Mouse (Mus musculus) lung, postnatal 0 days (tissue): ENCODE results near the gene Ncor2. TPM values are rescaled to one million over a fixed set of nuclear protein-coding genes. Genes with fewer than 3 reads are reported as not detected.

Source experiments
- ATAC-seq: fragments of 200-750 bp; cut with Nextera tagmentation; 2 replicates; pipeline ENCODE4 v1.8.0; 2017; ENCODE audit warnings: moderate library complexity
- DNase-seq: peaks from one replicate; pipeline ENCODE4 v3.0.0-alpha.2; 2016; ENCODE audit warnings: low spot score
- H3K27ac ChIP-seq: fragments of 300-500 bp; sonication (generic); 2 replicates; pipeline ENCODE4 v1.5.1; 2014; ENCODE audit warnings: antibody characterized with exemption, mild to moderate bottlenecking, low read length, mixed read lengths
- H3K27me3 ChIP-seq: fragments of 300-500 bp; sonication (generic); replicated peaks from 2 replicates; pipeline ENCODE4 v1.6.1; 2014; ENCODE audit warnings: low read length, mixed read lengths; ENCODE audit not compliant: insufficient read depth
- H3K36me3 ChIP-seq: fragments of 300-500 bp; sonication (generic); 2 replicates; pipeline ENCODE4 v1.6.1; 2014; ENCODE audit warnings: low read length, mixed read lengths; ENCODE audit not compliant: insufficient read depth
- H3K4me1 ChIP-seq: fragments of 300-500 bp; sonication (generic); 2 replicates; pipeline ENCODE4 v1.6.1; 2014; ENCODE audit warnings: antibody characterized with exemption, low read depth, low read length, mixed read lengths; ENCODE audit not compliant: insufficient read depth
- H3K4me2 ChIP-seq: fragments of 300-500 bp; sonication (generic); replicated peaks from 2 replicates; pipeline ENCODE4 v1.6.1; 2014; ENCODE audit warnings: low read depth, mild to moderate bottlenecking, low read length, moderate library complexity, mixed read lengths
- H3K4me3 ChIP-seq: fragments of 300-500 bp; sonication (generic); 2 replicates; pipeline ENCODE4 v1.5.1; 2014; ENCODE audit warnings: low read depth, low read length
- H3K9ac ChIP-seq: fragments of 300-500 bp; sonication (generic); replicated peaks from 2 replicates; pipeline ENCODE4 v1.6.1; 2014; ENCODE audit warnings: low read depth, mild to moderate bottlenecking
- H3K9me3 ChIP-seq: fragments of 300-500 bp; sonication (generic); 2 replicates; pipeline ENCODE4 v1.6.1; 2016; ENCODE audit warnings: low read length, mixed read lengths
- CTCF ChIP-seq: IDR thresholded peaks from 2 replicates; pipeline ENCODE4 v1.5.1; 2016; ENCODE audit warnings: antibody characterized with exemption, mild to moderate bottlenecking
- EP300 ChIP-seq: IDR thresholded peaks from 2 replicates; pipeline ENCODE4 v1.6.1; 2016; ENCODE audit warnings: antibody characterized with exemption, mild to moderate bottlenecking, control low read depth
- WGBS: fragments of 180-500 bp; shearing (Covaris S2); extraction: QIAGEN DNeasy Blood & Tissue Kit; methylation state at CpG from one replicate; pipeline ENCODE4 v1.1.7; 2014; 5-methylcytosine and 5-hydroxymethylcytosine counted together
- polyA plus RNA-seq: library from polyadenylated mRNA; unstranded; fragments of >200 nt; fragmentation: Nextera tagmentation; extraction: Ambion mirVana; gene quantifications from 2 replicates; pipeline ENCODE4 v1.2.1, GENCODE M21; 2015

Ncor2 gene
- polyA plus RNA-seq, 1 experiment from 2014 or later, result 20.2 TPM

DNA sequence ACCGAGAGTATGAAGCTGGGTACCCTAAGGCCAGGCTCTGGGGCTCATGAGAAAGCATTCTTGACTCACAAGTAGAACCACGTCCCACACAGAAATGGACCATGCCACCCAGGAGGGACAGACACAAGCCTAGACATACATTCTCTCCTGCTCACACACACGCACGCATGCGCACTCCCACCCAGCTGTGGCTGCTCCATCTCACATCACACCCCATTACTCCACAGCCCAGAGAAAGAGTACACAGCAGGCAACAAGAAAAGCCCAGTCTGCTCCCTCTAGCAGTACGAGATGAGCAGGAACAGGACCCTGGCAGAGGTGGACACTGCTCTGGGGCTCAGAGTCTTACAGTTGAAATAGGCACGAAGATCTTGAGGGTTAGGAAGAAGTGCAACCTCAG, 55.0 kb downstream of the Ncor2 start:
- no peaks in the 10 kb centered on the region for H3K27me3 ChIP-seq
- ATAC-seq, result peak; percentile 61
- 53% methylated on average over 7 of the region's 7 CpGs for WGBS
- H3K4me3 ChIP-seq, result no peak overlapping the region
- peaks cover 20% of the 10 kb centered on the region; the same call in 1 of the 2 replicates for H3K4me1 ChIP-seq
- DNase-seq, result peak; percentile 75
- 0 out of 2 replicates have a peak, but pooled peaks cover 5% of the 10 kb centered on the region for H3K36me3 ChIP-seq
- H3K4me2 ChIP-seq, result no peak overlapping the region
- no peaks in the 10 kb centered on the region for H3K9me3 ChIP-seq
- TF ChIP-seq EP300 (no peak), CTCF (peak; percentile 18; the same call in 1 of the 2 replicates)
- H3K9ac ChIP-seq, result no peak overlapping the region
- 0 out of 2 replicates have a peak overlapping the region, but pooled peaks have one; percentile 32 for H3K27ac ChIP-seq

DNA sequence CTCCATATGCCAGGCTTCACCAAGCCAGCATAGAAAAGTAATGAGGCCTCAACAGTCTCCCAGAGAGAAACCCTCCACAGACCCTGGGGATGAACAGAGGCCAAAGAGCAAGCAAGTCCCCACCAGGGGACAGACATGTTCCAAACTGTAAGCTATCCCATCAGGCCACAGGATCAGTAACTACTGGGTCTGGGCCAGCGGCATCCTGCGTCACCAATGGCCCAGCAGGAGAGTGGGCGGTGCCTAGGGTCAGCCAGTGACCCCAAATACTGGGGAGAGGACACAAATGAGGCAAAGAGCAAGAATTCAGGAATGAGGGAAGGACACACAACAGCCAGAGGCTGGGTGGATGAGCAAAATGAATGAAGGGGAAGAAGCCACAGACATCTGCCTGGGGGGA, 55.8 kb downstream of the Ncor2 start:
- ATAC-seq (peak; percentile 29; the same call in 1 of the 2 replicates), DNase-seq (peak; percentile 68)
- Histone ChIP-seq H3K9me3 (no peaks in the 10 kb centered on the region), H3K27me3 (no peaks in the 10 kb centered on the region), H3K4me2 (no peak overlapping the region), H3K9ac (no peak overlapping the region), H3K27ac (0 out of 2 replicates have a peak overlapping the region, but pooled peaks have one; percentile 32), H3K36me3 (0 out of 2 replicates have a peak, but pooled peaks cover 5% of the 10 kb centered on the region), H3K4me3 (no peak overlapping the region), H3K4me1 (peaks cover 12% of the 10 kb centered on the region; the same call in 1 of the 2 replicates)
- TF ChIP-seq EP300 (no peak), CTCF (peak; percentile 56)
- WGBS, result 47% methylated on average over 3 of the region's 3 CpGs

DNA sequence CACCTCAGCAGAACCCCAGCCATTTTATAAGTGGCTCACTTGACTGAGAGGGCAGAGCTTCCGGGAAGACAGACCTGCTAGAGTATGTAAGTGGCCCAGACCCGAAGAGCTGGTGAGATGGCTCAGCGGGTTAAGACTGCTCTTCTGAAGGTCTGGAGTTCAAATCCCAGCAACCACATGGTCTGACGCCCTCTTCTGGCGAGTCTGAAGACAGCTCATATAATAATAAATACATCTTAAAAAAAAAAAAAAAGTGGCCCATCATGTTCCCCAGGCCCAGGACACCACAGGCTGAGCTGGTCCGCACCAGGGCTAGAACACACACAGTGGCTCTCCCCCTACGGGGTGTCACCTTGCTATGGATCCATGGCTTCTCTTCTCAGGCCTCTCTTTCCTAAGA, 56.5 kb downstream of the Ncor2 start:
- ATAC-seq, result no peak
- 66% methylated on average over 7 of the region's 7 CpGs for WGBS
- no peak overlapping the region for H3K4me3 ChIP-seq
- 0 out of 2 replicates have a peak, but pooled peaks cover 5% of the 10 kb centered on the region for H3K36me3 ChIP-seq
- no peaks in the 10 kb centered on the region for H3K9me3 ChIP-seq
- no peak overlapping the region for H3K27ac ChIP-seq
- TF ChIP-seq EP300 (no peak), CTCF (peak; percentile 24)
- H3K27me3 ChIP-seq, result no peaks in the 10 kb centered on the region
- DNase-seq, result no peak
- no peak overlapping the region for H3K4me2 ChIP-seq
- no peak overlapping the region for H3K9ac ChIP-seq
- H3K4me1 ChIP-seq, result peaks cover 10% of the 10 kb centered on the region; the same call in 1 of the 2 replicates

DNA sequence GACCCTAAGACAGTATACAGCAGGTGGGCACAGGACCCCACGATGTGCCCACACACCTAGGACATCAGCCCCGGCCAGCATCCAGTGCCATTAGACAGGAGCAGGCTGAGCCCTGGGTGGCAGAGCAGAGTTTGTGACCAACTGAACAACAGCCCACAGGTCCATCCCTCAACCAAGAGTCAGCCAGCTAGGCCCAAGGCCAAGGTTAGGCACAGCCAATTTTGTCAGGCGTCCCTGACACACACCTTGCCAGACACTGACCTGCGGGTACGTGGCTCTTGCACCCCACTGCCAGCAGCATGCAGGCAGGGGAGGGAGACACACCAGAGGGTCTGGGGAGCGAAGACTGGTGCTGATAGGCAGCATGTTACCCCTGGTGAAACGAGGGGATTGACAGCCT, 57.0 kb downstream of the Ncor2 start:
- H3K27ac ChIP-seq, result no peak overlapping the region
- H3K36me3 ChIP-seq, result 0 out of 2 replicates have a peak, but pooled peaks cover 5% of the 10 kb centered on the region
- no peak overlapping the region for H3K9ac ChIP-seq
- peaks cover 10% of the 10 kb centered on the region; the same call in 1 of the 2 replicates for H3K4me1 ChIP-seq
- TF ChIP-seq CTCF (no peak), EP300 (no peak)
- DNase-seq, result no peak
- 85% methylated on average over 7 of the region's 7 CpGs for WGBS
- no peak overlapping the region for H3K4me3 ChIP-seq
- H3K27me3 ChIP-seq, result no peaks in the 10 kb centered on the region
- no peaks in the 10 kb centered on the region for H3K9me3 ChIP-seq
- no peak overlapping the region for H3K4me2 ChIP-seq
- ATAC-seq, result no peak

DNA sequence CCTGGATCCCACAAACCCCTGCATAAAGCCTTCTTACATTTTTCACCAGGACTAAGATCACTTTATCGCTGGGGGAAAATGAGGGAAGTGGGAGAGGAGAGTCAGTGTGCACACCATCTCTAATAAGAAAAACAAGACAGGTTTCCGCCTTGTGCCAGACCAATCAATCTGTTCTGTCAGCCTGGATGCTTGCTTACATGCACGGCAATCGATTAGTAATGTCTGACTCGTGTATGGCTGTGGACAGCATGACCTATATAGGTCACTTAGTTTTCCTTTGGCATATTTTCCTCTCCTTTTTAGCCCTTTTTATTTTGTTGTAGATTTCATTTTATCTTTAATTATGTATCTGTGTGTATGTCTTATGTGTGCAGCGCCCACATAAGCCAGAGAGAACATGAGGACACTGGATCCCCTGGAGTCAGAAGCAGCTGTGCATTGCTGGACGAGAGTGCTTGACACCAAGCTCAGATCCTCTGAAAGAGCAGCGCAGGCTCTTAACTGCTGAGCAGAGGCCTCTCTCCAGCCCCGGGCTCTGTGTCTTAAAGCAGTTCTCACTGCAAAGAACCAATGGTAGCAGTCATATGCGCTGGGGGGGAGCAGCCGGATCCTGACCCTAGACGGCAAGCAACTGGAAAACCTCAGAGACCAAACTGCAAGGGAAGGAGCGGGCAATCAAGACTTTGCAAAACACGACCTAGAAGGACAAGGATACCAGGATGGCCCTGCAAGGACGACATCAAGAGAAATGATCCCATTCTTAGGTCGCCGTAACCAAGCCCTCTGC, 58.3 kb downstream of the Ncor2 start:
- peak; percentile 35 for DNase-seq
- no peak overlapping the region for H3K4me2 ChIP-seq
- H3K9ac ChIP-seq, result no peak overlapping the region
- no peaks in the 10 kb centered on the region for H3K27me3 ChIP-seq
- 65% methylated on average over 17 of the region's 17 CpGs for WGBS
- 0 out of 2 replicates have a peak, but pooled peaks cover 5% of the 10 kb centered on the region for H3K36me3 ChIP-seq
- ATAC-seq, result no peak
- H3K4me3 ChIP-seq, result no peak overlapping the region
- TF ChIP-seq CTCF (no peak), EP300 (no peak)
- H3K4me1 ChIP-seq, result peaks cover 10% of the 10 kb centered on the region; the same call in 1 of the 2 replicates
- H3K9me3 ChIP-seq, result no peaks in the 10 kb centered on the region
- H3K27ac ChIP-seq, result no peak overlapping the region

DNA sequence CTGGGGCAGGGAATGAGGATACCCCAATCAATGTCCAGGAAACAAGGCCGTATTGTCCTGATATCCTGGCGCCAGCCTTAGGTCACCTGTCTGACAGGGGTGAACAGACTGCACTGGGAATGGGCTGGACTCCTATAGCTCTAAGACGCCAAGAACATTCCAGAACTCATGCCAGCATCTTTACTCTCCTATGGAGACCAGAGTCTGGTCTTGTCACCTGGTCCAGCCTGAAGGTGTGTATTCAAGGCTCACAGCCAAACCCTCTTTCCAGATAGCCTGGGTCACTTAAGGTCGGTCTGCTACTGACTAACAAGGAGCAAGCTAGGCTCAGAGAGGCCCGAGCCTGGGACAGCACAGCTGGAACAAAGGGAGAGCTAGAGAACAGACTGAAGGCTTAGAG, 61.8 kb downstream of the Ncor2 start:
- no peak for DNase-seq
- WGBS, result 76% methylated on average over 5 of the region's 5 CpGs
- ATAC-seq, result no peak
- no peak overlapping the region for H3K4me3 ChIP-seq
- H3K9me3 ChIP-seq, result no peaks in the 10 kb centered on the region
- no peaks in the 10 kb centered on the region for H3K4me1 ChIP-seq
- H3K4me2 ChIP-seq, result no peak overlapping the region
- TF ChIP-seq EP300 (no peak), CTCF (no peak)
- no peak overlapping the region for H3K9ac ChIP-seq
- no peak overlapping the region for H3K27ac ChIP-seq
- peaks cover 12% of the 10 kb centered on the region; the same call in 1 of the 2 replicates for H3K36me3 ChIP-seq
- H3K27me3 ChIP-seq, result no peaks in the 10 kb centered on the region
